Mouse (Mus musculus) heart, adult 2 months (tissue): Measurements from ENCODE around the gene Mfsd9. TPM values are rescaled to one million over a fixed set of nuclear protein-coding genes. Genes with fewer than 3 reads are reported as not detected.
"Not testable (repeated sequence)": the region's sequence is repeated elsewhere in the genome, so short reads cannot be mapped to it uniquely, and the experiment has no call there.

ENCODE experiments used
- DNase-seq, 2 experiments: peaks; one replicate each; pipeline ENCODE4 v3.0.0; 2021
- H3K27ac ChIP-seq: fragments of 200-600 bp; 2 replicates; pipeline ENCODE4 v1.8.1; 2022
- H3K27me3 ChIP-seq: fragments of 200-500 bp; 2 replicates; pipeline ENCODE4 v1.6.1; 2012; ENCODE audit warnings: mild to moderate bottlenecking, low read length, inconsistent platforms, mixed read lengths; ENCODE audit not compliant: control insufficient read depth, insufficient read depth
- H3K36me3 ChIP-seq: fragments of 200-500 bp; 2 replicates; pipeline ENCODE4 v1.6.1; 2012; ENCODE audit warnings: low read length, inconsistent platforms; ENCODE audit not compliant: control insufficient read depth, insufficient read depth
- H3K4me1 ChIP-seq: fragments of 200-500 bp; 2 replicates; pipeline ENCODE4 v1.6.1; 2011; ENCODE audit warnings: low read length; ENCODE audit not compliant: control insufficient read depth, insufficient read depth
- H3K4me3 ChIP-seq: fragments of 200-600 bp; 2 replicates; pipeline ENCODE4 v1.8.1; 2022
- H3K79me2 ChIP-seq: fragments of 200-500 bp; replicated peaks from 2 replicates; pipeline ENCODE4 v1.6.1; 2012; ENCODE audit warnings: mild to moderate bottlenecking, inconsistent platforms, low read length, moderate library complexity, mixed read lengths; ENCODE audit not compliant: control insufficient read depth, insufficient read depth
- H3K9ac ChIP-seq: fragments of 200-500 bp; 2 replicates; pipeline ENCODE4 v1.6.1; 2012; ENCODE audit warnings: low read depth, mild to moderate bottlenecking, control low read depth, inconsistent platforms, low read length, mixed read lengths
- CTCF ChIP-seq: fragments of 200-600 bp; IDR thresholded peaks from 2 replicates; pipeline ENCODE4 v1.8.1; 2022; ENCODE audit warnings: antibody characterized with exemption, mild to moderate bottlenecking, moderate library complexity
- EP300 ChIP-seq: fragments of 200-500 bp; IDR thresholded peaks from 2 replicates; pipeline ENCODE4 v1.6.1; 2011; ENCODE audit warnings: low read depth, low read length, control low read depth; ENCODE audit not compliant: insufficient read depth
- POLR2A ChIP-seq: fragments of 200-500 bp; IDR thresholded peaks from 2 replicates; pipeline ENCODE4 v1.6.1; 2011; ENCODE audit warnings: mild to moderate bottlenecking, low read depth, low read length, control low read depth; ENCODE audit not compliant: insufficient read depth
- WGBS: fragments of 180-500 bp; shearing (Covaris S2); methylation state at CpG from one replicate; pipeline ENCODE4 v1.1.7; 2018; 5-methylcytosine and 5-hydroxymethylcytosine counted together
- intact Hi-C: fragments of 180-260 bp; cut with DNase I; formaldehyde crosslinking; loops from one replicate; pipeline ENCODE4 v1.15.1; 2025
- polyA plus RNA-seq: library from polyadenylated mRNA; depleted of rRNA; stranded (reverse); fragments of >200 nt; gene quantifications from 2 replicates; pipeline ENCODE4 v1.2.3, GENCODE M21; 2012; rRNA removed
- total RNA-seq, 2 experiments: library from RNA; stranded (reverse); gene quantifications; 2 replicates each; pipeline ENCODE4 v1.2.3; 2021

Gene Mfsd9
- total and polyA plus RNA-seq, 3 experiments: 0.52 to 0.72 (median 0.57) TPM

DNA sequence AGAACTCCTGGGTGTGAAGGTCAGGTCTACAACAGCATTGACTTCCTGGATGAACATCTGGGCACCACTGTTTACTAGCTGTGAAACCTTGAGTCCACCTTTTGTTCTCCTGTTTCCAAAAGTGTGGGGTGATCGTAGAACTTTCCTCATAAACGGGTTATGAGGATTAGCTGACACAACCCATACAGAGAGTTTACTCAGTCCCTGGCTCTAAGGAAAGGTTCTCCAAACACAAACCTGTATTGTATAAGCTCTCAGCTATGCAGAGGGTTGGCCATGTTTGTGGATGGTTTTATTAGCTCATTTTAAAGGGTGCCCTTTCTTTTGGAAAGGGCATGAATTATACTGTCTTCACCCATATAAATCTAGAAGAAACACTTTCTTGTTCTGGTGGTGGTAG is 49.7 kb downstream of the Mfsd9 start:
- 75% methylated on average over 2 of the region's 2 CpGs for WGBS
- Histone ChIP-seq H3K36me3 (no peaks in the 10 kb centered on the region), H3K27me3 (no peaks in the 10 kb centered on the region), H3K4me1 (no peaks in the 10 kb centered on the region), H3K79me2 (no peaks in the 10 kb centered on the region), H3K9ac (no peak overlapping the region), H3K4me3 (no peak overlapping the region), H3K27ac (no peak overlapping the region)
- intact Hi-C loops: no loop called here
- TF ChIP-seq POLR2A (no peak), CTCF (no peak), EP300 (no peak)
- DNase-seq: no peak

DNA sequence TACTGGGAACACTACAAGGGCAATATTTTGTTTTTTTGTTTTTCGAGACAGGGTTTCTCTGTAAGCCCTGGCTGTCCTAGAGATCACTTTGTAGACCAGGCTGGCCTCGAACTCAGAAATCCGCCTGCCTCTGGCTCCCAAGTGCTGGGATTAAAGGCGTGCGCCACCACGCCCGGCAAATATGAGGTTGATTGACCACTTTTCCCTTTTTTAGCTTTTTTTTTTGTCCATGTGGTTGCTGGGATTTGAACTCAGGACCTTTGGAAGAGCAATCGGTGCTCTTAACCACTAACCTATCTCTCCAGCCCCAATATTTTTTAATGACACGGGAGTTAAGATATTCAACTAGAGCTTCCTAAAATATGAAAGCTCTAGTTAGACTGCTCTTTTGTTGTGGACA is 52.2 kb downstream of the Mfsd9 start:
- intact Hi-C loops, H3K36me3 ChIP-seq: not testable (repeated sequence)
- WGBS: 93% methylated on average over 9 of the region's 9 CpGs

DNA sequence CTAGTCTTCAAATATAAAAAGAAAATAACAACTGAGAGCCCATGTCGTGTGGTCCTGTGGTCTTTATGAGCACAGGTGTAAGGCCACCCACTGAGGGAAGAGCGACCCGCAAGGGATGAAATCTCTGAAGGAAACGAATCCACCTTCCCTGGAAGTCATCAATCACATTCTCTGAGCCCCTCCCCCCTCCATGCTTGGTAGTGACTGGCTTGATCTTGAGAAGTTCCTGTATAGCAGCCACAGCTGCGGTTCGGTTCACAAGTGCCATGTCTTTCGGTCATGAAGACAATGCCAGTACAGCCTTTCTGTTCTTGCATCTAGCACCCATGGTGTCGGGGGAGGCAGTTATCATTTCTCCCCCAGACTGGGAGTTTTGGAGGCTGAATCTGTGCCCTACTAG is 52.8 kb downstream of the Mfsd9 start:
- no peaks in the 10 kb centered on the region for H3K4me1 ChIP-seq
- H3K27me3 ChIP-seq: no peaks in the 10 kb centered on the region
- no peak overlapping the region for H3K27ac ChIP-seq
- H3K79me2 ChIP-seq: no peaks in the 10 kb centered on the region
- no peaks in the 10 kb centered on the region for H3K36me3 ChIP-seq
- DNase-seq: no peak
- intact Hi-C loops: no loop called here
- H3K4me3 ChIP-seq: no peak overlapping the region
- 84% methylated on average over 8 of the region's 8 CpGs for WGBS
- TF ChIP-seq POLR2A (no peak), CTCF (no peak), EP300 (no peak)
- no peak overlapping the region for H3K9ac ChIP-seq

More for the DNA sequence above, 52.2 kb downstream of the Mfsd9 start:
- not testable (repeated sequence) for DNase-seq, H3K9ac ChIP-seq, H3K27me3 ChIP-seq, H3K27ac ChIP-seq, H3K4me1 ChIP-seq, H3K4me3 ChIP-seq, H3K79me2 ChIP-seq

DNA sequence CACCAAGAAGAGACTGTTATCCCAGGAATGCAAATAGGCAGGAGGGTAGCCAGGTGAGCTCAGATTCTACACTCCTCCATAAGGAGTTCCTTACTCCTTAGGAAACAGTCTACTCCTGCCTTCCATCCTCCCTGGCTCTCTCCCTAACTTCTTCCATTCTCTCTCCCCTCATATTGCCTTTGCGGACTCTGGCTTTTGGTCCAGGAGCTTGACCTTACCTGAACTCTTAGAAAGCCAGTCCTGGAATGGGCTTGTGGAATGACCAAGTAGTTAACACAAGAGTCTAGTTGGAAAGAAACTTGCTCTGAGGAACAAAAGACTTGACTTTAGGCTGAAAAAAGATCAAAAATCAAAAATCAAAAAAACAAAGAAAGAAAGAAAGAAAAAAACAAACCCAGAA is 61.9 kb downstream of the Mfsd9 start:
- no peaks in the 10 kb centered on the region for H3K36me3 ChIP-seq
- no peaks in the 10 kb centered on the region for H3K27me3 ChIP-seq
- no peak for TF ChIP-seq EP300
- no peak for TF ChIP-seq CTCF
- no peak for TF ChIP-seq POLR2A
- no peak for DNase-seq
- no peak overlapping the region for H3K4me3 ChIP-seq
- intact Hi-C loops: no loop called here
- WGBS: 91% methylated on average over 1 of the region's 1 CpGs
- no peak overlapping the region for H3K9ac ChIP-seq
- no peak overlapping the region for H3K27ac ChIP-seq
- no peaks in the 10 kb centered on the region for H3K79me2 ChIP-seq
- no peaks in the 10 kb centered on the region for H3K4me1 ChIP-seq

DNA sequence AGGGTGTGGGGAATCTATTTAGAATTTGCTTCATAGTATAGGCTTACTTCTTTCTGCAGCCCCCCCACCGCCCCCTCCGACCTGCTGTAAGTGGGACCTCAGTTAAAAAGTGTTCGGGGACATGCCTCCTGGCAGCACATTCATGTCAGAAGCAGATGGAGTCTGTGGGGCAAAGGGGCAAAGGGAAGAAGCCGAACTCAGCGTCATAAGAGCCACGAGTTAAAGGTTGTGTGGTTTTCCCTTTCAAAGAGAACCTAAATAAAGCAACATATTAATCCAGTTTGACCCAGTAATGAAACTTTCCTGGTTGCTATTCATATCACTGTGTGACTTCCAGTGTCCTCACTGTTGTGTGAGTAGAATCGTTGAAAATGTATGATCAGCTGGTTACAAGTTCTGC is 63.1 kb downstream of the Mfsd9 start:
- Histone ChIP-seq H3K79me2 (no peaks in the 10 kb centered on the region), H3K4me3 (no peak overlapping the region), H3K27me3 (no peaks in the 10 kb centered on the region), H3K4me1 (no peaks in the 10 kb centered on the region), H3K9ac (no peak overlapping the region), H3K27ac (no peak overlapping the region), H3K36me3 (no peaks in the 10 kb centered on the region)
- intact Hi-C loops: no loop called here
- TF ChIP-seq POLR2A: no peak
- no peak for TF ChIP-seq CTCF
- TF ChIP-seq EP300: no peak
- WGBS: 82% methylated on average over 7 of the region's 7 CpGs
- no peak for DNase-seq

DNA sequence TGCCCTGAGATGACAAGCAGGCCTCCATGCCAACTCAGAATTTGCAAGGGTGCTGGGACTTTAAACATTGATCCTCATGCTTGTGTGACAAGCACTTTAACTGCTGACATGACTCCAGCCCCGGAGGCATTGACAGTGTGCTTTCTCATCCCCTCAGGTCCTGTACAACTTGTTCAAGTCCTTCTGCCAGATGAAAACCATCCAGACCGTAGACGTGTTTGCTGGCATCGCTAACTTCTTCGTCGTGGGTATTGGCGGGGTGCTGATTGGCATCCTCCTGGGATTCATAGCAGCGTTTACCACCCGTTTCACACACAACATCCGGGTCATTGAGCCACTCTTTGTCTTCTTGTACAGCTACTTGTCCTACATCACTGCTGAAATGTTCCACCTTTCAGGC is 64.4 kb downstream of the Mfsd9 start:
- no peaks in the 10 kb centered on the region for H3K36me3 ChIP-seq
- no peaks in the 10 kb centered on the region for H3K27me3 ChIP-seq
- DNase-seq: no peak
- H3K4me1 ChIP-seq: no peaks in the 10 kb centered on the region
- TF ChIP-seq CTCF: no peak
- no peak for TF ChIP-seq EP300
- TF ChIP-seq POLR2A: no peak
- no peaks in the 10 kb centered on the region for H3K79me2 ChIP-seq
- H3K27ac ChIP-seq: no peak overlapping the region
- H3K4me3 ChIP-seq: no peak overlapping the region
- H3K9ac ChIP-seq: no peak overlapping the region
- 83% methylated on average over 10 of the region's 10 CpGs for WGBS
- intact Hi-C loops: no loop called here

Other genes with a start within 250 kb of the Mfsd9 start
- under 1 TPM in 1 of 2 experiments, not detected in 1; 0.05 TPM for gene Slc9a4, start 210.6 kb downstream of the Mfsd9 start, total RNA-seq
- gene Slc9a4, start 210.6 kb downstream of the Mfsd9 start, polyA plus RNA-seq: 0.18 TPM in 1 of 2 replicates, not detected in the other
- gene Slc9a2, start 110.1 kb downstream of the Mfsd9 start, total RNA-seq: 1 to 10 TPM; 1.3 to 1.4 TPM
- 3.2 and 4.2 TPM in 2 replicates for gene Slc9a2, start 110.1 kb downstream of the Mfsd9 start, polyA plus RNA-seq
- gene Tmem182, start 14.9 kb upstream of the Mfsd9 start, total RNA-seq: 100 to 1,000 TPM; 142 to 178 TPM
- 89.5 and 174 TPM in 2 replicates for gene Tmem182, start 14.9 kb upstream of the Mfsd9 start, polyA plus RNA-seq